Mouse (Mus musculus) retina, embryonic 14.5 days (tissue): ENCODE measurements at regions not wholly inside any gene's neighbourhood (a gene's known extent, or its start where the extent isn't known, plus 50 kb on each side); places are given as distances from the start of the nearest gene placed in this dataset.

ENCODE experiments used
- DNase-seq: peaks from one replicate; pipeline ENCODE4 v3.0.0-alpha.2; 2015; ENCODE audit warnings: low spot score

DNA sequence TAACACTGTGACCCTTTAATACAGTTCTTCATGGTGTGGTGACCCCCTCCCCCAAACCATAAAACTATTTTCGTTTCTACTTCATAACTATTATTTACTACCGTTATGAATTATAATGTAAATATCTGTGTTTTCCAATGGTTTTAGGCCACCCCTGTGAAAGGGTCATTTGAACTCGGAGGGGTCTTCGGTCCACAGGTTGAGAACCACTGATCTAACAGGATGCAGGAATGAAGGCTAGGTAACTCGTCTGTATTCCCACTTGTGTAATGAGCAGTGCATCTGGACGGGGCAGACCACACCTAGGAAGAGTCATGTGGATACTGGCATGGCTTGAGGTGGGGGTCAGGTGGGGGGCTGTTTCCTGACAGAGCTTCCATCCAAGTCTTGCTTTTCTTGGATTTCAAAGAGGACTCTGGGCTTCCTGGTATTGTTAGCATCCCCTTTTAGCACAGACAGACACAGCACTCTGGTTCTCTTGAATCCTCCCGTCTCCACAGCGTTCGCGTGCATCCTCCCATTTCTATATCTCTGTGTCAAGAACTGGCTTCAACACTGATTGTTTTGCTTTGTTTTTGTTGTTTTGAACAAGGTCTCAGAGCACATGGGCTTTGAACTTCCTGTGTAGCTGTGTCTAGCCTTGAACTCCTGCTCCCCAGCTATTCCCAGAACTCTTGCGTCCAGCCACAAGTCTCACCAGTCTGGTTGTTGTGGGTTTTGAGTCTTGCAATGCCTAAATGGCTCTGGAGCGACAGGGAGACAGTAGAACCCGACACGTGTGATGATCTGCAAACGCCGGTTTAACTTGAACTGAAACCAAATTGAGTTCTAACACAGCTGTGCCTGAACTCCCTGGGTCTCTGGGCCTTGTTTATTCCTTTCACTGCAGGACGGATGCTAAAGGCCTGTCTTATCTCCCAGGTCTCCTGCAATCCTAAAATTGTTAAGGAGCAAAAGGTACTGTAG lies 75.4 kb upstream of the Ralgps2 start:
- DNase-seq = no peak

- DNase-seq = no peak
Observed at GRCm38 (mm10) chr1:157013669-157014048, 74.2 kb upstream of the Ralgps2 start.

GRCm38 (mm10) chr1:157012950-157013668 lies 73.7 kb upstream of the Ralgps2 start:
- no peak for DNase-seq

GRCm38 (mm10) chr1:157011226-157011625 lies 71.8 kb upstream of the Ralgps2 start:
- DNase-seq = no peak

- no peak for DNase-seq
Observed at GRCm38 (mm10) chr1:157009427-157009826, 70.0 kb upstream of the Ralgps2 start.

GRCm38 (mm10) chr1:157007891-157008730 lies 68.7 kb upstream of the Ralgps2 start:
- no peak for DNase-seq

- DNase-seq = peak; percentile 92
Observed at GRCm38 (mm10) chr1:157004312-157005074, 65.1 kb upstream of the Ralgps2 start.

- no peak for DNase-seq
Observed at GRCm38 (mm10) chr1:157003034-157003433, 63.6 kb upstream of the Ralgps2 start.

DNA sequence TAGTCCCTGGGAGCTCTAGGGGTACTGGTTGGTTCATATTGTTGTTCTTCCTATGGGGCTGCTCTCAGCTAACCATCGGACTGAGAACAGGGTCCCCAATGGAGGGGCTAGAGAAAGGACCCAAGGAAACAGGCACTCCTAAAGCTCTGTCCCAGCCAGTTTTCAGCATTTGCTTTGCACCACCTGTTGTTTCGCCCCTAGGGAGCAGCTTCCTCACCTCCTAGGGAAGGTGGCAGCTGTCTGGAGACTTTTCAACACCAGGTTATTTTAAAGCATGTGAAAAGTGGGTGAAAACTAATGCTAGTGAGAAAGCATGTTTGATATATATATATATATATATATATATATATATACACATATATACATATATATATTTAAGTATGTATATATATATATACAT lies 62.8 kb upstream of the Ralgps2 start:
- no peak for DNase-seq

- no peak for DNase-seq
Observed at GRCm38 (mm10) chr1:157001008-157001660, 61.7 kb upstream of the Ralgps2 start.

DNA sequence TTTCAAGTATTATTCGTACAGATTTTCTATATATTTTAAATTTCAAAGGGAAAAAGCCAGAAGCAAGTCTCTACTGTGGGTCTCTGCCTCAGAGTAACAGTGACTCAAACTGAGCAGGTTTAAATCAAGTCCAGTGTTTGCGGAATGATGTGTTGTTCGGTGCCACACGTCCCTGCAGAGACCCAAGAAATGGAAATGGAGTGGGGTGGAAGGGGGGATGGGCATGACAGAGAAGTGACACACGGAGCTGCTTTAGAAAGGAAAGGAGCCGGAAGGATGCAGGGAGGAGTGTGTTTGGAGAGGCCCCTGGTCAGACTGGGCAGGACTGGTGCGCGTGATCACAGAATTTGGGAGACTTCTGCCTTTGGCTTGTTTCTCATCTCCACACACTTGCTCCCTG lies 60.5 kb upstream of the Ralgps2 start:
- DNase-seq = no peak

DNA sequence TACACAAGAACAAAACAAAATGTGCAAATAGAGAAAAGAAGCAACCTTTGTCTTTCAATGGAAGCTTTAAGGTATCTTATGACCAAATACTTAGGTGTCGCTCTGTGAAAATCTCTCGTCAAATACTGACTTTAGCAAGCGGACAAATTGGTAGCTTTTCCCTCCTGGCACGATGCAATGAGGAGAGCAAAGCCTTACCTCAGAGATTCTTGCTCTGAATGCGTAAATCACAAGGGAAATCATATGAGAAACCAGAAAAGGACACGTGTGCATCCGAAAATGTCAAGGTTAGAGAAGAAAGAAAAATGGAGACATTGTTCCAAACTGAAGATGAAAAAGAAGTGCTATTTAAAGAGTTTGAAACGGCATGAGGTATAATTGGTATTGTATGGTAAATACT lies 59.8 kb upstream of the Ralgps2 start:
- no peak for DNase-seq

DNA sequence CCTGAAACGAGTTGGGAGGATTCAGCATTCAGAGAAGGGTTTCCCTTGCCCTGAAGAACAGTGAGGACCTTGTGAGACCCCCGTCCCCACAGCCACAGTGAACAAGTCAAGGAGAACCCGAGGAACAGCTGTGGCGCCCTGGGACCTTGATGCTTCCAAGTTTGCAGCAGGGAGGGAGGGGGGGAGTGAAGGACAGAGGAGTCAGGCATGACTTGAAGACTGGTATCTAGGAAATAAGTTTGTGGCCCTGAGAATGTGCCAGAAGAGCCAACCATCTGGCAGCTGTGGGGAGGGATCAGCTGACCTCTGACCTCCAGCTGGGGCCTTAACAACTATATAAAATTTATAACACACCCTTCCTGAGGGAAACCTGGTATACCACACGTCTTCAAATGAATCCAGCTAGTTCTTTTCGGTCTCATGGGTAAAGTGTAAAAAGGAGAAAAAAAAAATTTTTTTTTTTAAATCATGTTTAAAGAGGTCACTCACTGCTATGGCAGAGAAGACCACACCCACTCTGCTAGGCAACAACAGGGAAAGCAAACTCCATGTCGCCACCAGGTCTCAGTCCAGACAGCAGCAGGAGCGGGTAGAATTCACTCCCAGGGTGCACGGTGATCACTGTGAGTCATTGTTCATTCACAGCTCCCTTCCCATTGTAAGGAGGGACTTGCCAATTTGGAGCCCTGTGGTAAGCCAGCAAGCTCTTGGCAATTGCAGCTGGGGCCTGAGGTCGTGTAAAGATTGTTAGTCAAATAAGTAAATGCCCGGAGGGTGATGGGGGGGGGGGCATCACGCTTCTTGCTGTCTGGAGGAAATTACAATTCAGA lies 58.3 kb upstream of the Ralgps2 start:
- DNase-seq = peak; percentile 71

DNA sequence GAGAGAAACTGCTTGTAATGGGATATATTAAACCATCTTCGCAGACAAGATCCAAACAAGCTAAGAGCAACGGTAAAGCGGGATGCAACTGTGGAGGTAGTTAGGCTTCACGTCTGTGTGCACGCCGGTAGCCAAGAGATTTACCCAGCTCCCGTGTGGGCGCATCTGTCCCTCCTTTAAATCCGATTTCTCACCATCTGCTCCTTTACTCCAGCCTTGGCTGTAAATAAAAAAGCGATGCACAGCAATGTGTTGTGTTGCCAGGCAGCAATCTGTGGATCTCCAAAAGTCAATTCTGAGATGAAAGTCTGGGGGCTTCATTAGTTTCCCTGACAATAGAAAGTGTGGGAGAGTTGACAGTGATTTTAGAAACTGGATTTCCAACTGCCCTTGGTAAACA lies 57.6 kb upstream of the Ralgps2 start:
- DNase-seq = no peak

GRCm38 (mm10) chr1:156996084-156996880 lies 56.9 kb upstream of the Ralgps2 start:
- no peak for DNase-seq

DNA sequence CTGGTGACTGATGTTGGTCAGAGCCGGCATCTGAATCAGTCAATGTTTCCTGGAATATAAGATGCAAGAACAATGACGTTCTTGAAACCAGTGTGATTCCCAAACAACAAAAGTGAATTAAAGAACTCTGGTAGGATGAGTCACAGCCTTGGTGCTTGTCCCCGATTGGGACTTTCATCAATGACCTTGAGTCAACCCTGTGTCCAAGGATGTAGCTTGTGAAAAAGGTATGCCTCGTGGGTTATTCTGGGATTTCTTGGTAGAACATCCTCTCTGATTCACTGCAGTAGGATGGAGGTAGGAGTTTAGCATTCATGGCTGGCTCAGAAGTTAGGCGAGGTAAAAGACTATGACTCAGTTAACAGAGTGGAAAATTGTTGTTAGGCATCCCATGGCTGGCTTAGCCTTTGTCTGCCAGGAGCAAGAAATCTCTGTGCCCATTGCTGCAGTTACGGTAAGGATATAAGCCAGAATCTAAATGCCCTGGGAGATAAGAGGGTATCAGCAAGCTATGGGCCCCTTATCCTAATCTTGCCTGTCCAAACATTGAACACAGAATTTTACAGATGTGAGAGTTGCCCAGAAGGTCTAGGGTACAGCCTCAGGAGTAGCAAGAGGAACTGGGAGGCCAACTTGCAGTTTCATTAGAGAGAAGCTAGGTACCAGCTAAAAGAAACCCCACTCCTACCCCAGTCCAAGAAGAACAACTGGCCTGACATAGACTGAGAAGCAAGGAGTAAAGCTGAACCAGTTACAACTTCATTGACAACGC lies 55.9 kb upstream of the Ralgps2 start:
- no peak for DNase-seq

- no peak for DNase-seq
Observed at GRCm38 (mm10) chr1:156994644-156995016, 55.2 kb upstream of the Ralgps2 start.

DNA sequence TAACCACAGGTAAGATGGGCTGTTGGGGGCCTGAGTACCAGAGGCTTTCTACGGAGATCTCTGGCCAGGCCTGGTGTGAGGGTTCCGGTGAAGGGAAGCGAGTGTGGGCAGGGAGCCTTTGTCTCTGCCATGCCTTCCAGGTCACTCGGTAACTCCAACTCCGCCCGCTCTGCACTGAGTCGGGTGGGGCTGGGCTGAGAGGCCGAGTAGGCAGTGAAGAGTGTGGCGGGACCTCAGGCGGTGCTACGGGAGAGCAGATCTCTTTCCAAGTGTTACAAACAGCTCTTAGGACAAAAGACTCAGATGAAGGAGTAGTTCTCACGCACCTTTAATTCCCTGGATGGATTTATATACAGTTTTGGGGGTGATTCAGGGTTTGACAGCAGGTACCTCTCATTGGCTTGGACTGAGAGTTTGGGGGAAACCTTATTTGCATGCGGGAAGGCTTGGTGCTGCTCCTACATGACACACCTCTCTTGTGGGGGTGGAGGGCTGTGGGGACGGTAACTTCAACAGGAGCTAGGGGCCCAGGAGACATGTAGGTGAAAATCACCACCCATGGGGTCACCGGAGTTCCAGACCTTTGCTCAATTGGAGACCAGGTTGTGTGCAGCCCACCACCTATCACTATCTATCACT lies 54.7 kb upstream of the Ralgps2 start:
- DNase-seq = no peak
